Mouse (Mus musculus): Measurements from ENCODE around the gene Cdc34.
"Not testable (repeated sequence)": the region's sequence is repeated elsewhere in the genome, so short reads cannot be mapped to it uniquely, and the experiment has no call there.

Cdc34 gene

GRCm38 (mm10) chr10:79697916-79698315 lies 15.9 kb downstream of the Cdc34 start:
- DNase-seq, result no peak

- DNase-seq, result no peak
These were observed 16.5 kb downstream of the Cdc34 start for GRCm38 (mm10) chr10:79698459-79698858.

- DNase-seq, result no peak
These were observed 18.7 kb downstream of the Cdc34 start for GRCm38 (mm10) chr10:79700676-79701075.

- no peak for DNase-seq
These were observed 19.6 kb downstream of the Cdc34 start for GRCm38 (mm10) chr10:79701443-79702129.

- DNase-seq, result not testable (repeated sequence)
These were observed 21.0 kb downstream of the Cdc34 start for GRCm38 (mm10) chr10:79702970-79703369.

GRCm38 (mm10) chr10:79703541-79703940 lies 21.5 kb downstream of the Cdc34 start:
- no peak for DNase-seq

GRCm38 (mm10) chr10:79704065-79704969 lies 22.3 kb downstream of the Cdc34 start, which contains the start of gene Bsg:
Gene Bsg (plus strand): TSS chr10:79704491.
- DNase-seq, result peak; percentile 99

- no peak for DNase-seq
These were observed 23.0 kb downstream of the Cdc34 start for GRCm38 (mm10) chr10:79704970-79705360.

- no peak for DNase-seq
These were observed 24.0 kb downstream of the Cdc34 start for GRCm38 (mm10) chr10:79705951-79706350.

- no peak for DNase-seq
These were observed 24.6 kb downstream of the Cdc34 start for GRCm38 (mm10) chr10:79706406-79707094.

GRCm38 (mm10) chr10:79707162-79707561 lies 25.2 kb downstream of the Cdc34 start:
- no peak for DNase-seq

GRCm38 (mm10) chr10:79707759-79708158 lies 25.8 kb downstream of the Cdc34 start:
- no peak for DNase-seq

- DNase-seq, result no peak
These were observed 26.7 kb downstream of the Cdc34 start for GRCm38 (mm10) chr10:79708668-79709067.

GRCm38 (mm10) chr10:79709307-79709706 lies 27.3 kb downstream of the Cdc34 start:
- DNase-seq, result no peak

- DNase-seq, result peak; percentile 52
These were observed 30.0 kb downstream of the Cdc34 start for GRCm38 (mm10) chr10:79712029-79712428.

- DNase-seq, result peak; percentile 78
These were observed 30.6 kb downstream of the Cdc34 start for GRCm38 (mm10) chr10:79712499-79713126.

GRCm38 (mm10) chr10:79713163-79713562 lies 31.2 kb downstream of the Cdc34 start:
- DNase-seq, result no peak

GRCm38 (mm10) chr10:79714996-79715395 lies 33.0 kb downstream of the Cdc34 start:
- DNase-seq, result no peak

- no peak for DNase-seq
These were observed 34.4 kb downstream of the Cdc34 start, which contains the start of gene Hcn2 for GRCm38 (mm10) chr10:79716254-79716987. Gene Hcn2 (plus strand): TSS chr10:79716634.

- no peak for DNase-seq
These were observed 35.0 kb downstream of the Cdc34 start for GRCm38 (mm10) chr10:79716988-79717355.

GRCm38 (mm10) chr10:79717640-79718357 lies 35.8 kb downstream of the Cdc34 start:
- peak; percentile 67 for DNase-seq
